Mouse (Mus musculus): ENCODE data around the gene Sema6d.
"Not testable (repeated sequence)": the region's sequence is repeated elsewhere in the genome, so short reads cannot be mapped to it uniquely, and the experiment has no call there.

Gene Sema6d

GRCm38 (mm10) chr2:124298872-124299271, 209.1 kb downstream of the Sema6d start:
- DNase-seq, result no peak

- no peak for DNase-seq
Observed at GRCm38 (mm10) chr2:124308605-124309004, 218.8 kb downstream of the Sema6d start.

GRCm38 (mm10) chr2:124309361-124310128, 219.8 kb downstream of the Sema6d start:
- DNase-seq, result no peak

GRCm38 (mm10) chr2:124322528-124323215, 232.9 kb downstream of the Sema6d start:
- DNase-seq, result no peak

GRCm38 (mm10) chr2:124324107-124324724, 234.4 kb downstream of the Sema6d start:
- no peak for DNase-seq

GRCm38 (mm10) chr2:124329473-124330130, 239.8 kb downstream of the Sema6d start:
- DNase-seq, result no peak

GRCm38 (mm10) chr2:124332890-124333289, 243.1 kb downstream of the Sema6d start:
- DNase-seq, result no peak

- DNase-seq, result not testable (repeated sequence)
Observed at GRCm38 (mm10) chr2:124334655-124335054, 244.9 kb downstream of the Sema6d start.

GRCm38 (mm10) chr2:124338296-124338695, 248.5 kb downstream of the Sema6d start:
- no peak for DNase-seq

GRCm38 (mm10) chr2:124354191-124354590, 264.4 kb downstream of the Sema6d start:
- no peak for DNase-seq

GRCm38 (mm10) chr2:124354716-124355115, 264.9 kb downstream of the Sema6d start:
- no peak for DNase-seq

GRCm38 (mm10) chr2:124369291-124369690, 279.5 kb downstream of the Sema6d start:
- no peak for DNase-seq

GRCm38 (mm10) chr2:124369991-124370390, 280.2 kb downstream of the Sema6d start:
- no peak for DNase-seq

GRCm38 (mm10) chr2:124371363-124371762, 281.6 kb downstream of the Sema6d start:
- DNase-seq, result no peak

- no peak for DNase-seq
Observed at GRCm38 (mm10) chr2:124385053-124385452, 295.3 kb downstream of the Sema6d start.

- DNase-seq, result no peak
Observed at GRCm38 (mm10) chr2:124385722-124386121, 296.0 kb downstream of the Sema6d start.

GRCm38 (mm10) chr2:124388269-124388668, 298.5 kb downstream of the Sema6d start:
- no peak for DNase-seq

GRCm38 (mm10) chr2:124396733-124397132, 307.0 kb downstream of the Sema6d start:
- DNase-seq, result no peak

GRCm38 (mm10) chr2:124397304-124397703, 307.5 kb downstream of the Sema6d start:
- no peak for DNase-seq

GRCm38 (mm10) chr2:124399611-124400010, 309.8 kb downstream of the Sema6d start:
- DNase-seq, result no peak

GRCm38 (mm10) chr2:124401727-124402380, 312.1 kb downstream of the Sema6d start:
- DNase-seq, result no peak

- no peak for DNase-seq
Observed at GRCm38 (mm10) chr2:124403571-124403970, 313.8 kb downstream of the Sema6d start.

- DNase-seq, result no peak
Observed at GRCm38 (mm10) chr2:124403981-124404380, 314.2 kb downstream of the Sema6d start.
